Mouse (Mus musculus): ENCODE measurements at regions not wholly inside any gene's neighbourhood (a gene's known extent, or its start where the extent isn't known, plus 50 kb on each side); places are given as distances from the start of the nearest gene placed in this dataset.

DNA sequence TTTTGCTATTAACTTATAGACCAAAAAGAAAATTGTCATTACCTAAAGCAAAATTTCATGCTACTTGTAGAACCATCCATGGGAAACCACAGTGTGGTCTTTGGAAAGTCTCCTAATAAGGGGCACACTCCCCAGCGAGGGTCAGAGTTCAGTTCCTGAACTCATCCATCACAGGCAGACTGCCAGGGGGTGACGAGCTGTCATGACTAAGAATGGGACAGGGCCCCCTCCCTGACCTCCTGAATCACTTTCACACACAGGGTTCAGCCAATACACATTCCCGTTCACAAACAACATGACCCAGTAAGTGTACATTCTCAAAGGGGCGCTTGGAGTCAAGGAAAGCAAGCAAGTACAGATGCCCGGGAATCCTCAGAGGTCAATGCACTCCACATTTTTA is 437.5 kb upstream of the Adgrl4 start:
- ATAC-seq (ENCODE audit: insufficient number of reproducible peaks, insufficient read depth, low FRiP score, low TSS enrichment, low read depth): no peak
- H3K4me2 ChIP-seq: no peak overlapping the region

DNA sequence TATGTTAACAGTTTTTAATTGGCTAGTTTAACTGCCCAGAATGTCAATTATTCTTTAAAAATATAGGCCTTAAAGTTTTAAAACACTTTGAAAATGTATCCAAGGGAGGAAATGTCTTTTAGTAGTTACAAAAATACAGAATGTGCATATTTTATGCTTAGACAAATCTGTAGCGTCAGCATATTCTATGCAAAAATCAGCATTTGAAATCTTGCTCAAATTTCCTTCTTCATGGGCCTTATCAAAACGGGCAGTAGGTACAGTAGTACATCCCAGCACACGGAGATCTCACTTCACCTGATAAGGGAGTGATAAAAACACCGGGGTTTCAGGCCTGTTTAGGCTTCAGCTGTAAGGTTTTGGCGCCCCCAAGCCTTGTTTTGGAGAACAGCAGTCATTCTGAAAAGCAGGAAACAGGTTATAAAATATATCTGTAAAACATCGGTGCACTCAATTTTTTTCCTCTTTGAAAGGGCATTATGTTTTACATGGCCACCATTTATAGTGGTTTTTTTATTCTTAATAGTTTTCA is 435.7 kb upstream of the Adgrl4 start:
- no peaks in the 10 kb centered on the region for H3K36me3 ChIP-seq
- ATAC-seq (ENCODE audit: insufficient number of reproducible peaks, insufficient read depth, low FRiP score, low TSS enrichment, low read depth): no peak
- H3K27ac ChIP-seq: no peak overlapping the region
- no peak overlapping the region for H3K4me3 ChIP-seq (replicated peaks)
- 27% methylated on average over 6 of the region's 6 CpGs for WGBS
- H3K9ac ChIP-seq (replicated peaks): no peak overlapping the region
- H3K27me3 ChIP-seq: no peaks in the 10 kb centered on the region
- H3K9me3 ChIP-seq: no peaks in the 10 kb centered on the region
- no peaks in the 10 kb centered on the region for H3K4me1 ChIP-seq (replicated peaks)
- H3K4me2 ChIP-seq: no peak overlapping the region

More for the DNA sequence above, 437.5 kb upstream of the Adgrl4 start:
- Histone ChIP-seq H3K4me1 (replicated peaks) (no peaks in the 10 kb centered on the region), H3K4me3 (replicated peaks) (no peak overlapping the region), H3K9me3 (no peaks in the 10 kb centered on the region), H3K27ac (no peak overlapping the region), H3K36me3 (no peaks in the 10 kb centered on the region), H3K27me3 (no peaks in the 10 kb centered on the region), H3K9ac (replicated peaks) (no peak overlapping the region)
- WGBS: 25% methylated on average over 5 of the region's 5 CpGs

DNA sequence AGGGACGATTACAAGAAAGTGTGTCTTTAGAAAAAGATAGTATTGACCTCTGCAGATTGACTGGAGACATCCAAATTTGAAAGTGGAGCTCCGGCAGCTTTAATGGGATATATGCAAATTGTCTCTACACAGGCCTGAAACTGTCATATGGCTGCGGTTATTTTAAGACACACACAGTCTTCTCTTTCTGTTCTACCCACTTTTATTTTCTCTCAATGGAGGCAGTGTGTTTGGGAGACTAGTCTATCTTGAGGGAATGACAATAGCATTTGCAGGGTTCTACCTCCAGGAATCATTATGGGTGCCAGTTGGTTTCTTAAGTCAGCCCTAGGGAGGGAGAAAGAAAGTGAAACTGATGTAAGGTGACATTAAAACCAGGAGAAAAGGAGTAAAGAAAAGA is 434.2 kb upstream of the Adgrl4 start:
- Histone ChIP-seq H3K9me3 (no peaks in the 10 kb centered on the region), H3K4me1 (replicated peaks) (no peaks in the 10 kb centered on the region), H3K27me3 (no peaks in the 10 kb centered on the region), H3K4me3 (replicated peaks) (no peak overlapping the region), H3K4me2 (no peak overlapping the region), H3K36me3 (no peaks in the 10 kb centered on the region), H3K9ac (replicated peaks) (no peak overlapping the region), H3K27ac (no peak overlapping the region)
- 88% methylated on average over 3 of the region's 3 CpGs for WGBS
- ATAC-seq (ENCODE audit: insufficient number of reproducible peaks, insufficient read depth, low FRiP score, low TSS enrichment, low read depth): no peak

DNA sequence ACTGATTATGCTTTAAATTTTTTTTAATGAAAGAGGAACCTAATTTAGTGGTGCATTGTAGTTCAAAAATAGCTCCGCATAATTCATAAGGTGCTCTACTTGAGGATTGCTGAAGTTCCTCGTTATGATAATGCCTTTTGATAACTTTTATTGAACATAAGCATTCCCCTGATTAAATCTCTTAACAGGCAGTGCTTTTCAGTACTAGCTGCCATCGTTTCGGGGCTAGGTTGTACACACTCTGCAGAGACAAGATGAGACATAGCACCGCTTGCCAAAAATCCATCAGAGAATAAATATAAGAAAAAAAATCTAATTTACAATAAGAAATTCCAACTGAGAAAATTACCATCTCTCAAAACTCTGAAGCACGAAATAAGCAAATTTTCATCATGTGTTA is 433.7 kb upstream of the Adgrl4 start:
- Histone ChIP-seq H3K9me3 (no peaks in the 10 kb centered on the region), H3K27me3 (no peaks in the 10 kb centered on the region), H3K4me3 (replicated peaks) (no peak overlapping the region), H3K27ac (no peak overlapping the region), H3K4me1 (replicated peaks) (no peaks in the 10 kb centered on the region), H3K9ac (replicated peaks) (no peak overlapping the region), H3K4me2 (no peak overlapping the region), H3K36me3 (no peaks in the 10 kb centered on the region)
- ATAC-seq (ENCODE audit: insufficient number of reproducible peaks, insufficient read depth, low FRiP score, low TSS enrichment, low read depth): no peak
- 83% methylated on average over 6 of the region's 6 CpGs for WGBS

DNA sequence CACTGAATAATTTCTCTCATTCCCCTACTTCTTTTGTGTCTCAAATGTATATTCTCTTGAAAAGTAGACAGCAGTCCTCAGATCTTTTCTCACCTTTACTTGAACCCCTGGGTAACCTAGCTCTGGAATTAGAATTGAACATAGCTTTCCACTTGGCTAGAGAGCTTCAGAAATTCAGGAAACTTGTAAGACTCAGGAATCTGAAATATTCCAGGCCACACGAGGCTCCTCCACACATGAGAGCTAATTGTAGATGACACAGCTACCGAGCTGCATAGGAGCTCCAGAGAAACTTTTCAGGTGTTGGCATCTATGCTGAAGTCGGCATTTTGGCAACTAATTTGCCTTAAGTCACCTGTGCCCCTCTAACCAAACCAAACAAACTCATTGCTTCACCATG is 417.7 kb upstream of the Adgrl4 start:
- Histone ChIP-seq H3K27me3 (no peaks in the 10 kb centered on the region), H3K4me3 (replicated peaks) (no peak overlapping the region), H3K4me1 (replicated peaks) (no peaks in the 10 kb centered on the region), H3K27ac (no peak overlapping the region), H3K4me2 (no peak overlapping the region), H3K36me3 (no peaks in the 10 kb centered on the region), H3K9me3 (no peaks in the 10 kb centered on the region), H3K9ac (replicated peaks) (no peak overlapping the region)
- ATAC-seq (ENCODE audit: insufficient number of reproducible peaks, insufficient read depth, low FRiP score, low TSS enrichment, low read depth): no peak
- WGBS: 72% methylated on average over 3 of the region's 3 CpGs

DNA sequence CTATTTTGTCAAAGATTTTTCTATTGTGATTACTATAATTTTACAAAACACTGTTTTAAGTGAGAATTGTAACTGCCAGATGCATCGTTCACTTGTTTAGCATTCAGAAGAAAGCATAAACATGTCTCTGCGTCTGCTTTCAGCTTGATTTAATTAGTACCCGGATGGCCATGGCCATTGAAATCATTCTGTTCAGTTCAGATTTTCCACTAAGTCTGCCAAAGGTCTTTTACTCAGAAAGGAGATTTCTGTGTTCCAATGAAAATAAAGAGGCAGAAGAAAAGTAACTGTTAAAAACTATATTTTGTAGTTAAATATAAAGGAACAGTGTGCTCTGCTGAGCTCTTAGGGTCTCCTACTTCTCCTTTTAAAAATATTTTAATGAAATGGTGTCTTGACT is 380.2 kb upstream of the Adgrl4 start:
- Histone ChIP-seq H3K27ac (no peak overlapping the region), H3K9me3 (no peaks in the 10 kb centered on the region), H3K4me3 (replicated peaks) (no peak overlapping the region), H3K4me1 (replicated peaks) (no peaks in the 10 kb centered on the region), H3K9ac (replicated peaks) (no peak overlapping the region), H3K36me3 (no peaks in the 10 kb centered on the region), H3K4me2 (no peak overlapping the region), H3K27me3 (no peaks in the 10 kb centered on the region)
- 65% methylated on average over 3 of the region's 3 CpGs for WGBS
- no peak for ATAC-seq (ENCODE audit: insufficient number of reproducible peaks, insufficient read depth, low FRiP score, low TSS enrichment, low read depth)

DNA sequence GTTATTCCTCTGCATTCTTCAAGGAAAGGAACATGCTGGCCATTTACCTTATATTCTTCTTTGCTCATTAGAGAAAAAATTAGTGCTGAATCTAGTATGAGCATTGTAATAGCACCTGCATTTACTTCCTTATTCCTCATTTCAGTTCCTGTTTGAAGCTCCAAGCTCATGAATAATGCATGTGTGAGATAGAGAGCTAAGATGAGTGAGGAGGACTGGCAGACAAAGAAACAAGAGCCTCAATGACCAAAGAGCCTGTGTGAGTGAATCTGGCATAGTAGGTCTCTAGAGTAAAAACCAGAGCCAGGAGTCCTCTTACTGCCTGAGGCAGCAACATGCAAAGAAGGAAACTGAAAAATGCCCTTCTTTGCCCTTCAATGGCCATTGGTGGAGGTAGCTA is 365.4 kb upstream of the Adgrl4 start:
- no peaks in the 10 kb centered on the region for H3K4me1 ChIP-seq (replicated peaks)
- no peaks in the 10 kb centered on the region for H3K36me3 ChIP-seq
- H3K4me3 ChIP-seq (replicated peaks): no peak overlapping the region
- H3K9ac ChIP-seq (replicated peaks): no peak overlapping the region
- no peaks in the 10 kb centered on the region for H3K9me3 ChIP-seq
- no peak for ATAC-seq (ENCODE audit: insufficient number of reproducible peaks, insufficient read depth, low FRiP score, low TSS enrichment, low read depth)
- 0 out of 2 replicates have a peak, but pooled peaks cover 2% of the 10 kb centered on the region for H3K27me3 ChIP-seq
- H3K27ac ChIP-seq: no peak overlapping the region
- H3K4me2 ChIP-seq: no peak overlapping the region

DNA sequence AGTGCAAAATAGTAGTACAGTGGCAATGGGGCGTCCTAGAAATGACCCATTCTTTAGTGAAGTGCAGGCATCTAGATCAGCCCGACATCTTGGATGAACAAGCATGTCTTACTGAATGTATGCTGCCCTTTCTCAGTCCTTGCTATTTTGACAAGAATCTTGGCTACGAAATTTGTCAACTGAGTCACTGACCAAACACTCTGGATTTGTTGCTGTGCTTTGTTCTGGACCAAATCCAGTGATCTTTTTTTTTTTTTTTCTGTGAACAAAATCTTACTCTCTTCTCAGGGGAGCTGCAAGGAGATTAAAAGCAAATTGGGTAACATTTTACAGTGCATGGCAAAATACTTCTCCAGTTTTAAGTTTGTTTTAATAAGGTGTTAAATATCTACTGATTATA is 320.9 kb upstream of the Adgrl4 start:
- Histone ChIP-seq H3K27me3 (no peaks in the 10 kb centered on the region; the same call in 1 of the 2 replicates), H3K9me3 (no peaks in the 10 kb centered on the region), H3K4me1 (replicated peaks) (no peaks in the 10 kb centered on the region), H3K4me2 (no peak overlapping the region), H3K9ac (replicated peaks) (no peak overlapping the region), H3K27ac (no peak overlapping the region), H3K4me3 (replicated peaks) (no peak overlapping the region), H3K36me3 (no peaks in the 10 kb centered on the region)
- no peak for ATAC-seq (ENCODE audit: insufficient number of reproducible peaks, insufficient read depth, low FRiP score, low TSS enrichment, low read depth)
- 87% methylated on average over 3 of the region's 3 CpGs for WGBS

DNA sequence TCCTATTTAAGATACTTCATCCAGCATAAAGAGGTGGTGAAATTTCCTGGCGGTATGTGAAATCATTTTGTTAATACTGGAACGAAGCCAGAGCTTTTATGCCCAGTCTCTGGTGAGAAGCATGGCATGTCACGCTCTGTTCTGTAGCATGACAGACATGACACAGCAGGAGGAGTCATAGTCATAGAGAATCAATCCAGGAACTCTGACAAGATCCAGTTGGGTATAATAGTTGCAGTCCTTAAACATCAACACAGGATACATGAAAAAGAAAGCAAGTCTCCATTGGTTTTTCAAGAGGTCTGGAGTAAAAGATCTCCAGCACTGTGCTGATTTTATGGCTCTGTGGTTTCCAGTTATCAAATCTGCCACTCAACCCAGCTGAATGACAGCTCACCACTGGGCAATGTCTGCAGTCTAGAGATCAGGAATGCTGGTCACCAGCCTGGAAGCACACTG is 320.1 kb upstream of the Adgrl4 start:
- Histone ChIP-seq H3K27me3 (no peaks in the 10 kb centered on the region; the same call in 1 of the 2 replicates), H3K4me1 (replicated peaks) (no peaks in the 10 kb centered on the region), H3K4me2 (no peak overlapping the region), H3K27ac (no peak overlapping the region), H3K36me3 (no peaks in the 10 kb centered on the region), H3K4me3 (replicated peaks) (no peak overlapping the region), H3K9ac (replicated peaks) (no peak overlapping the region), H3K9me3 (no peaks in the 10 kb centered on the region)
- ATAC-seq (ENCODE audit: insufficient number of reproducible peaks, insufficient read depth, low FRiP score, low TSS enrichment, low read depth): no peak
- 79% methylated on average over 3 of the region's 3 CpGs for WGBS

DNA sequence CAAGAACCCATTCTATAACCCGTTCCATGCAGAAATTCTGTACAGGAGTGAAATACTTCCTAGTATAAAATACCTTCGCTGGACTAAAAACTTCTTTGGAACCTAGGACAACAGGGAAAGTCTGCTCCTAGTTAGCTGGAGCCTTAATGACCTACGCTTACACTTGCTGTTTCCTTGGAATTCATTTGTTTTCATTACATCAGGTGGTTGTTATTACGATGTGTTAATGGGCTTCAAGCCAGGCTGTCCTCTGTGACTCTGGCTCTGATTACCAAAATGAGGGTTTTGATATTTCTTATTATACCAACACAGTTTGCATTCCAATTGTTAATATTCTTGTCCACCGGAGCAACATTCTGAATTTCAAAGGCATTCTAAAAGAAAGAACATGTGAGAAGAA is 313.6 kb upstream of the Adgrl4 start:
- H3K4me1 ChIP-seq (replicated peaks): peaks cover 5% of the 10 kb centered on the region; the same call in 1 of the 2 replicates
- H3K27ac ChIP-seq: no peak overlapping the region
- no peak overlapping the region for H3K4me3 ChIP-seq (replicated peaks)
- H3K36me3 ChIP-seq: no peaks in the 10 kb centered on the region
- H3K4me2 ChIP-seq: no peak overlapping the region
- no peak overlapping the region for H3K9ac ChIP-seq (replicated peaks)
- ATAC-seq (ENCODE audit: insufficient number of reproducible peaks, insufficient read depth, low FRiP score, low TSS enrichment, low read depth): peak; percentile 56; the same call in 1 of the 2 replicates
- no peaks in the 10 kb centered on the region for H3K9me3 ChIP-seq
- H3K27me3 ChIP-seq: no peaks in the 10 kb centered on the region; the same call in 1 of the 2 replicates
- 18% methylated on average over 5 of the region's 5 CpGs for WGBS

DNA sequence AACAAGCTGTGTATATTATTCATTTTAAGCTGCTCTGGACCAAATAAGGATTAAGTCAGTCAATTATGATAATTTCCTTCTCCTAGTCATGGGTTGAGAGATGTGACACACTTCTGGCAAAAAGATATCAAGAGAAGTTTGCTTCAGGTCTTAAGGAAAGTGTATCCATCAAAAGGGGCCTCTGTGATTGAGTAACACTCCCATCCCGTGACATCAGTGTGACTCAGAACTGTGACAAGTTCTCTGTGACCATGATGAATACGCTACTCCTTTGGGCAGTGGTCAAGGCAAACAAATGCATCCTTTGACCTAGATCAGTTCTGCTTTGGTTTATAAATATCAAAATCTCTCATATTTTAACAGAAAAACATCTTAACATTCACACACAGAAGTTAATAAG is 290.8 kb upstream of the Adgrl4 start:
- H3K27me3 ChIP-seq: no peaks in the 10 kb centered on the region
- H3K36me3 ChIP-seq: no peaks in the 10 kb centered on the region
- no peak overlapping the region for H3K27ac ChIP-seq
- H3K4me2 ChIP-seq: no peak overlapping the region
- 89% methylated on average over 2 of the region's 2 CpGs for WGBS
- H3K4me1 ChIP-seq (replicated peaks): 0 out of 2 replicates have a peak, but pooled peaks cover 4% of the 10 kb centered on the region
- no peak for ATAC-seq (ENCODE audit: insufficient number of reproducible peaks, insufficient read depth, low FRiP score, low TSS enrichment, low read depth)
- no peak overlapping the region for H3K9ac ChIP-seq (replicated peaks)
- no peak overlapping the region for H3K4me3 ChIP-seq (replicated peaks)
- H3K9me3 ChIP-seq: no peaks in the 10 kb centered on the region

DNA sequence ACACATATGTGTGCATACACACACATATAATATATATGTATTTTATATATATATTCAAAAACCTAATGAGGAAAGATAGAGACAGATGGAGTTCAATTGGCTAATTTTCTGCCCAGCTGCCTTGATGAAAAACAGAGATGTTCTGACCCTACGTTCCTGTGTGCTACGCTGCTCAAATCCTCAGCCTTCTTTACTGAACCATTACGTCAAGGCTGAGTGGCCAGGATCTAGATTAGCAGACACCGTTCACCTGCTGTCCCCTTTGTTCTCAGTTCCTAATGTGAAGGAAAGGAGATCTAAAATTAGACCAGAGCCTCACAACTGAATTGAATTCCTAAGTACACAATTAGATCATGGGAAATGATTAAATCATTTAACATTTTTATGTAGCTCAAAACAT is 284.3 kb upstream of the Adgrl4 start:
- WGBS: 61% methylated on average over 4 of the region's 4 CpGs
- H3K4me1 ChIP-seq (replicated peaks): no peaks in the 10 kb centered on the region
- no peak for ATAC-seq (ENCODE audit: insufficient number of reproducible peaks, insufficient read depth, low FRiP score, low TSS enrichment, low read depth)
- no peak overlapping the region for H3K9ac ChIP-seq (replicated peaks)
- no peak overlapping the region for H3K4me2 ChIP-seq
- no peak overlapping the region for H3K27ac ChIP-seq
- no peaks in the 10 kb centered on the region for H3K36me3 ChIP-seq
- no peak overlapping the region for H3K4me3 ChIP-seq (replicated peaks)
- H3K9me3 ChIP-seq: no peaks in the 10 kb centered on the region
- no peaks in the 10 kb centered on the region for H3K27me3 ChIP-seq
